In genomic region chr1:20819771-20820605, GRCm38 (mm10) we compare ENCODE assay signal across 8 mouse cellular contexts. TPM values are rescaled to one million over a fixed set of nuclear protein-coding genes. Genes with fewer than 3 reads are reported as not detected.
DNase-seq lines count a peak whose midpoint lies in the region; ATAC-seq and TF ChIP-seq lines count a peak whose summit lies in the region.

Gene Mcm3, minus strand, starts transcription at chr1:20820312.

- WGBS in forebrain, embryonic 10.5 days, result under 1% methylated on average over 52 of the region's 52 CpGs
- under 1% methylated on average over 52 of the region's 52 CpGs for WGBS in heart, embryonic 15.5 days
- under 1% methylated on average over 52 of the region's 52 CpGs for WGBS in liver, embryonic 14.5 days (ENCODE audit: insufficient replicate concordance)
- WGBS in neural tube, embryonic 11.5 days, result under 1% methylated on average over 52 of the region's 52 CpGs
- under 1% methylated on average over 52 of the region's 52 CpGs for whole genome bisulfite sequencing in stomach, postnatal 0 days

- ATAC-seq in heart, embryonic 15.5 days (replicated peaks; ENCODE audit: insufficient number of reproducible peaks, insufficient read depth, low FRiP score, low read depth), result peak; percentile 99
- peak; percentile 99 for ATAC-seq in liver, embryonic 14.5 days (ENCODE audit: insufficient read depth)
- ATAC-seq in neural tube, embryonic 11.5 days (ENCODE audit: insufficient read depth, low FRiP score, low TSS enrichment), result peak; percentile 100
- ATAC-seq in stomach, postnatal 0 days (ENCODE audit: low FRiP score, low TSS enrichment), result peak; percentile 100

- no peak for TF ChIP-seq CTCF in liver, embryonic 14.5 days (IDR thresholded peaks at IDR 0.05; ENCODE audit: low read depth)
- no peak for TF ChIP-seq CTCF in stomach, postnatal 0 days (IDR thresholded peaks at IDR 0.05; ENCODE audit: low read depth)

- peaks cover 36% of the 10 kb centered on the region for H3K36me3 ChIP-seq in forebrain, embryonic 10.5 days (replicated peaks)
- peaks cover 19% of the 10 kb centered on the region for H3K36me3 ChIP-seq in heart, embryonic 15.5 days
- peaks cover 36% of the 10 kb centered on the region for H3K36me3 ChIP-seq in liver, embryonic 14.5 days (replicated peaks; ENCODE audit: control insufficient read depth, insufficient read depth, low read depth)
- H3K36me3 ChIP-seq in neural tube, embryonic 11.5 days (ENCODE audit: control insufficient read depth, insufficient read depth, low read length), result no peaks in the 10 kb centered on the region
- H3K36me3 ChIP-seq in stomach, postnatal 0 days (ENCODE audit: control insufficient read depth, insufficient read depth, low read length), result peaks cover 5% of the 10 kb centered on the region; the same call in 1 of the 2 replicates

- H3K4me2 ChIP-seq in heart, embryonic 15.5 days, result peak within 1 kb of the TSS; percentile 92
- H3K4me2 ChIP-seq in liver, embryonic 14.5 days (ENCODE audit: low read depth), result peak within 1 kb of the TSS; percentile 80
- H3K4me2 ChIP-seq in neural tube, embryonic 11.5 days (ENCODE audit: low read depth), result peak within 1 kb of the TSS; percentile 54
- peak within 1 kb of the TSS; percentile 87 for H3K4me2 ChIP-seq in stomach, postnatal 0 days (replicated peaks; ENCODE audit: low read depth)

- no peaks in the 10 kb centered on the region for H3K27me3 ChIP-seq in forebrain, embryonic 10.5 days (ENCODE audit: poor library complexity, severe bottlenecking)
- no peaks in the 10 kb centered on the region for H3K27me3 ChIP-seq in heart, embryonic 15.5 days
- H3K27me3 ChIP-seq in liver, embryonic 14.5 days (ENCODE audit: control insufficient read depth, insufficient read depth, low read length), result no peaks in the 10 kb centered on the region
- no peaks in the 10 kb centered on the region for H3K27me3 ChIP-seq in neural tube, embryonic 11.5 days (ENCODE audit: control insufficient read depth, insufficient read depth, low read length)
- no peaks in the 10 kb centered on the region for H3K27me3 ChIP-seq in stomach, postnatal 0 days (ENCODE audit: control insufficient read depth, insufficient read depth, low read length)

- peak within 1 kb of the TSS; percentile 78 for H3K9ac ChIP-seq in heart, embryonic 15.5 days
- peak within 1 kb of the TSS; percentile 75 for H3K9ac ChIP-seq in liver, embryonic 14.5 days (replicated peaks)
- H3K9ac ChIP-seq in neural tube, embryonic 11.5 days (ENCODE audit: low read length), result peak within 1 kb of the TSS; percentile 74
- peak within 1 kb of the TSS; percentile 66 for H3K9ac ChIP-seq in stomach, postnatal 0 days (ENCODE audit: low read length)

- H3K4me3 ChIP-seq in forebrain, embryonic 10.5 days, result peak within 1 kb of the TSS; percentile 83
- H3K4me3 ChIP-seq in heart, embryonic 15.5 days, result peak within 1 kb of the TSS; percentile 90
- peak within 1 kb of the TSS; percentile 94 to 95 for H3K4me3 ChIP-seq in liver, embryonic 14.5 days (ENCODE audit: insufficient read depth in 1 of 2, low read depth in 2 of 2, low read length in 2 of 2)
- H3K4me3 ChIP-seq in neural tube, embryonic 11.5 days (ENCODE audit: low read depth, low read length), result peak within 1 kb of the TSS; percentile 77
- H3K4me3 ChIP-seq in stomach, postnatal 0 days (ENCODE audit: low read depth, low read length), result peak within 1 kb of the TSS; percentile 71

- peak within 1 kb of the TSS; percentile 96 for H3K27ac ChIP-seq in forebrain, embryonic 10.5 days
- peak within 1 kb of the TSS; percentile 54; the same call in 1 of the 2 replicates for H3K27ac ChIP-seq in heart, embryonic 15.5 days
- H3K27ac ChIP-seq in liver, embryonic 14.5 days, result no peak within 1 kb of the TSS
- H3K27ac ChIP-seq in neural tube, embryonic 11.5 days (ENCODE audit: low read depth, low read length), result no peak within 1 kb of the TSS
- no peak within 1 kb of the TSS for H3K27ac ChIP-seq in stomach, postnatal 0 days (replicated peaks)

- H3K4me1 ChIP-seq in forebrain, embryonic 10.5 days, result peaks cover 35% of the 10 kb centered on the region
- peaks cover 7% of the 10 kb centered on the region for H3K4me1 ChIP-seq in heart, embryonic 15.5 days (replicated peaks)
- peaks cover 7 to 14% of the 10 kb centered on the region in 2 experiments for H3K4me1 ChIP-seq in liver, embryonic 14.5 days (replicated peaks; ENCODE audit: control insufficient read depth in 2 of 2, insufficient read depth in 2 of 2, low read length in 1 of 2)
- no peaks in the 10 kb centered on the region for H3K4me1 ChIP-seq in neural tube, embryonic 11.5 days (ENCODE audit: control insufficient read depth, insufficient read depth, low read length)
- H3K4me1 ChIP-seq in stomach, postnatal 0 days (replicated peaks; ENCODE audit: control insufficient read depth, insufficient read depth), result no peaks in the 10 kb centered on the region

- peak; percentile 70 to 81 for DNase-seq in CD8-positive naive resting alpha-beta T cell, adult 2 months (ENCODE audit: low read depth in 2 of 2, low spot score in 2 of 2)
- DNase-seq in c-Kit-positive CD71-negative TER-119-negative erythroid progenitor cells, embryonic 14.5 days (ENCODE audit: low read depth), result peak; percentile 95
- peak; percentile 93 for DNase-seq in forebrain, embryonic 10.5 days (ENCODE audit: extremely low spot score, low spot score)
- DNase-seq in kidney, postnatal 25 days, result peak; percentile 92 to 94
- peak; percentile 97 for DNase-seq in liver, embryonic 14.5 days (ENCODE audit: low read depth in 3 of 3, low spot score in 3 of 3)
- DNase-seq in neural tube, embryonic 11.5 days (ENCODE audit: low spot score), result peak; percentile 92
- peak; percentile 88 for DNase-seq in stomach, postnatal 0 days (ENCODE audit: low spot score)

- no peak for TF ChIP-seq EP300 in liver, embryonic 14.5 days (IDR thresholded peaks at IDR 0.05; ENCODE audit: low read depth)
- TF ChIP-seq EP300 in stomach, postnatal 0 days (optimal IDR thresholded peaks at IDR 0.05), result no peak

- H3K9me3 ChIP-seq in forebrain, embryonic 10.5 days, result no peaks in the 10 kb centered on the region
- no peaks in the 10 kb centered on the region for H3K9me3 ChIP-seq in heart, embryonic 15.5 days (replicated peaks)
- no peaks in the 10 kb centered on the region for H3K9me3 ChIP-seq in liver, embryonic 14.5 days (ENCODE audit: control insufficient read depth, low read length)
- no peaks in the 10 kb centered on the region for H3K9me3 ChIP-seq in neural tube, embryonic 11.5 days (ENCODE audit: control insufficient read depth, low read length)
- H3K9me3 ChIP-seq in stomach, postnatal 0 days (ENCODE audit: control insufficient read depth, low read length), result no peaks in the 10 kb centered on the region

RNA-seq across cellular contexts. Expression of gene Mcm3, which starts in this region (rescaled TPM):
- 310 and 324 TPM in 2 replicates for polyA plus RNA-seq in forebrain, embryonic 10.5 days (2016; fragmentation: Nextera tagmentation; extraction: Ambion mirVana)
- polyA plus RNA-seq in heart, embryonic 15.5 days (2015; fragmentation: Nextera tagmentation; extraction: Ambion mirVana), result 67.6 and 89.3 TPM in 2 replicates
- 107 and 110 TPM in 2 replicates for polyA plus RNA-seq in liver, embryonic 14.5 days (2012; rRNA removed)
- 154 and 173 TPM in 2 replicates for polyA plus RNA-seq in liver, embryonic 14.5 days (2014; fragmentation: Nextera tagmentation; extraction: Ambion mirVana)
- 179 and 199 TPM in 2 replicates for polyA plus RNA-seq in neural tube, embryonic 11.5 days (2014; fragmentation: Nextera tagmentation; extraction: Ambion mirVana)
- 31.2 and 33.1 TPM in 2 replicates for polyA plus RNA-seq in stomach, postnatal 0 days (2015; fragmentation: Nextera tagmentation; extraction: Ambion mirVana)

Comparison
In these comparisons a context has a peak if more than half of its experiments do, and no peak if none do; other contexts are left out.
1. H3K27ac ChIP-seq: peak in forebrain, embryonic 10.5 days (single experiment) and heart, embryonic 15.5 days (single experiment); none in liver, embryonic 14.5 days (single experiment), neural tube, embryonic 11.5 days (single experiment) and stomach, postnatal 0 days (single experiment).
2. Peak in every context shown above with its lines, with median percentiles within 50 percentile points of each other: DNase-seq, H3K4me3 ChIP-seq, ATAC-seq, H3K4me2 ChIP-seq and H3K9ac ChIP-seq.